Mouse (Mus musculus): ENCODE measurements around the gene Spic.

Spic gene

GRCm38 (mm10) chr10:88645448-88645847 is 39.4 kb downstream of the Spic start:
- no peak for DNase-seq (ENCODE audit: low spot score)

DNA sequence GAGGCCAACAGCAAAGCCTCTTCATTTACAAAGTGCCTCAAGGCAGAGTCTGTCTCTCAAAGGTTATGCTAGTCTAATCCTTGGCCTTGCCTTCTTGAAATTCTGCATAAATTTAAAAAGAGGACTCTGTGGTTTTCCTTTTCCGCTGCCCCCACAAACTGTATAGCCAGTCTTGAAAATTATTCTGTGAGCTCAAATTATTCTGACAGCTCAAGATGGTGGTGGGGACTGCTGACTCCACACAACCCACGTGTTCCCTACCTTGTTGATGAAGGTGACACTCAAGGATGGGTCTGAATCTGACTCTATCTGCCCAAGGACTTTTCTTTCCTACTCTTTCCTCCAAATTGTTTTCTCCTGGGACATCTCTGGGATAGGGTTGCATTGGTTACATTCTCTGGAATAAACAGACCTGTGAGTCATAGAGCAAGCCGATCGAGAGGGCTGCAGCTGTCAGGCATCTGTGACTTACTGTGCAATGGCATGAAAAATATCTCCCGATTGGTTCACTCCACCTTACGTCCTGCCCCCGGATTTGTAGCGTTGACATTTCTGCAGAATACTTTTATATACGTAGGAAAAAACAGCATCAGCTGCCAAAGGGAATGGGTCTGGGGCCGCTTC is 53.4 kb downstream of the Spic start:
- DNase-seq (ENCODE audit: low spot score): no peak

DNA sequence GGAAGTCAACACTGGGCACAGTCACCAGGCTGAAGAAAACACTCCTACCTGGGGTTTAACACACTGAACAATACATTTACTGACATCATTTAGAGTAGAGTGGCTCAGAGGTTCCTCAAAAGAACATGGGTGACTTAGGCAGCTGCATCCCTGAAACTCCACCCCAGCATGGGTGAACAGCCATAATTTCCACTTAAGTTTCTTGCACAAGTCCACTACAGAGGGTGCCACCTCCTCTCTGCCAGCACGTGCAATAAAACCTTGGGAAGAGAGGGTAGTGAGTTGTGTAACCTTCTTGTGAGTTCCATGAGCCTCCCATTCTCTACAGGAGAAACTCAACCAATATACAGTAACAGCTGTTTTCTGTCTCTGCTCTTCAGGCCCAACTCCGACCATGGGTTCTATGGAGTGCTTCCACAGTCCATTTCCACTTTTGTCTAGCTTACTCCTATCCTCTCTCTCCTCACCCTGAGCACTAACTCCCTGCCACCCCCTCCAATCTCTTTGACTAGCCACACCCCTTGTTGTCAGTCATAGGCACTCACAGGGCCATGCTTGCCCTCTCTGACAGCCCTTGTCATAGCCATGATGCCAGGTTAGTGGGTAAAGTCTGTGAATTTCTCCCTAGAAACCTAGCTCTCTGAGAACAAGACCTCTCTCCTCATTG is 54.0 kb downstream of the Spic start:
- DNase-seq (ENCODE audit: low spot score): no peak

DNA sequence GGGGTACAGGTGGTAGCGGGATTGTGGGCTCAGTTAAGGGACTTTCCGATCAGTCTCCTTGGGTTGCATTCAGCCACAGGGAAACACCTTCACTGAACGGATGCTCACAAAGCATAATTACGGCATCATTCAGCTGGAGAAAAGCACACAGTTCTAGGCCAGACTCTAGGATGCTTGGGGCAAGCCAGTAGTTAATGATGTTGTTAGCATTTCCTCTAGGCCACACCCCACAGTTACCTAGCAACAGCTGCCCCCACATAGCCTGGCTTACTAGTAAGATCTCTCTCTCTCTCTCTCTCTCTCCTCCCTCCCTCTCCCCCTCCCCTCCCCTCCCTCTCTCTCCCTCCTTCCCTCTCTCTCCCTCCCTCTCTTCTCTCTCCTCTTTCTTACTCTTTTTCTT is 57.8 kb downstream of the Spic start:
- DNase-seq (ENCODE audit: low spot score): no peak

DNA sequence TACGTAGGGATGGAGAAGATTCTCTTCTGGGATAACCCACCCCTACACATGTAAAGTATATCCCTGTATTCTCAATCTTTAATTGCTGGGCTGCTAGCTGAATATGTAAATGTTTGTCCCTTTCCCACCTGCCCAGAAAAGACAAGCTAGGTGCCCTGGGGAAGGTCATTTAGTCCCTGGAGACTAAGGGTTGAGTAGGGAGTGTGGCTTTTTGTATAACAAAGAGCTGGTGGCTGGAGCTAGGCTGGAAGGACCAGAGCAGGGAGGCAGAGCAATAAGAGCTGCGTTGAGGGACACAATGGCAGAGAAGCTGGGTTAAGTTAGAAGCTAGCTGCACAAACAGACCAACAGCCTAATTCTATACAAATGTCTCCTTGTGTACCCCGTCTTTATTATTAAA is 58.6 kb downstream of the Spic start:
- DNase-seq (ENCODE audit: low spot score): no peak
